Mouse (Mus musculus): ENCODE measurements around the gene Igf2r.

DNA sequence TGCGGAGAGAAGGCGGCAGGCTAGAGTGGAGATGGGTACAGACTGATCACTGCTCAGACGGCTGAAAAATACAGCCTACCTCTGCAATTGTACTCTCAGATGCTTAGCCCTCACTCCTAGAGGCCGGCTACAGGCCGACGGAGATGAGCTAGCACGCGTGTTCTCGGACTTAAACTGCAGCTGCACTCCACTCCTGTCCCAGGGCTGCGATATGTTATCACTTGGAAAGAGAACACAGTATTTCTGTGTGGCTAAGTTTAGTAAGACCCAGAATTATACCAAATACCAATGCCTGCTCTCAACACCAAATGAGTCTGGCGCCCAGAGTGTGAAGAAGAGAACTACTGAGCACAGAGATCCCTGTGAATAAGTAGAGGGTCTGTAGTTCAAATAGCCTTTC lies 116.9 kb downstream of the Igf2r start:
- TF ChIP-seq CTCF (IDR thresholded peaks at IDR 0.05; ENCODE audit: insufficient read depth, low read length) (no peak), POLR2A (IDR thresholded peaks at IDR 0.05; ENCODE audit: borderline replicate concordance, extremely low read depth, low read depth, low read length) (no peak)
